Mouse (Mus musculus) E14TG2a.4 (cell line): Measurements from ENCODE around the gene Zfp36.

Experiments used
- CTCF ChIP-seq: conservative IDR thresholded peaks from 2 replicates; pipeline ENCODE4 v1.5.1; 2014; ENCODE audit warnings: low read length
- NANOG ChIP-seq: IDR thresholded peaks from 2 replicates; pipeline ENCODE4 v1.6.1; 2014; ENCODE audit warnings: borderline replicate concordance, low read length, mixed read lengths
- POU5F1 ChIP-seq: IDR thresholded peaks from 2 replicates; pipeline ENCODE4 v1.6.1; 2014; ENCODE audit warnings: low read length, borderline replicate concordance

DNA sequence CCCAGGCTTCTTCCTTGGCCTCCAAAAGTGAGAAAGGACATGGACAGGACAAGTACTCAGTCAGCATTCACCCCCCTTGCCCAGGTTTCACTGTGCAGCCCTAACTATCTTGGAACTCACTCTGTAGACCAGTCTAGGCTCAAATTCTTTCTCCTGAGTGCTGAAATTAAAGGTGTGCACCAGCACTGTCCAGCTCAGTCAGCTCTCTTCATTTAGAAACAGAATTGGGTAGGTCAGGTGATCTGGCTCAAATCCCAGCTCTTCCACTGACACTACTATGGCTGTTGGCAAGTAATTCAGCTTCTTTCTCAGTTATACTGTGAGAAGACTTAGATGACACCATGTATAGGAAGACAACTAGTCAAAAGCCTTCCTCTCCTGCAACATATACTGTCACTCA, 47.7 kb upstream of the Zfp36 start:
- TF ChIP-seq CTCF (no peak), NANOG (no peak), POU5F1 (no peak)
